Mouse (Mus musculus): Measurements from ENCODE around the gene Lemd2. TPM values are rescaled to one million over a fixed set of nuclear protein-coding genes. Genes with fewer than 3 reads are reported as not detected.

Lemd2 gene
- total and polyA plus RNA-seq, 3 experiments, result 46.8 to 59.7 TPM; not detected in 1

DNA sequence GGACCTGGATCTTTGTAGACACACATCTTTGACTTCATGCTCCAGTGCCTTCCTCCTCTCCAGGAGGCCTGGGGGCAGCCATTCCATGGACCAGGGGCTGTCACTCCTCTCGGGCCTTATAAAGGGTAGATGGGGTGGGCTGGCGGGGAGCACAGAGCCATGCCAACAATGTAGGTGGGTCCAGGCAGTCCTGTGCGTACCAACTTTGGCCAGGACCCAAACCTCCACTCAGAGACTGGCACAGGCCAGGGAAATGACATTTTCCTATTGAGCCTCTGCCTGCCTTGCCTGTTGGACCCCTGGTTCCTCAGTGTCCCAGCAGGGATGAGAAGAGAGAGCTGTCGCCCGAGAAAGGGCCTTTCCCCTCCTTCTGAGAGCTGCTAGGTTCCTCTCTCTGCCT, 21.9 kb downstream of the Lemd2 start:
- H3K4me1 ChIP-seq (ENCODE audit: control insufficient read depth in 1 of 2, insufficient read depth in 2 of 2, low read length in 2 of 2), result peaks cover 0 to 3% of the 10 kb centered on the region in 2 experiments; a peak in 1 of 4 replicates
- no peaks in the 10 kb centered on the region for H3K36me3 ChIP-seq (ENCODE audit: control insufficient read depth in 1 of 2, insufficient read depth in 2 of 2, low read length in 2 of 2)
- TF ChIP-seq TAL1 (IDR thresholded peaks at IDR 0.05; ENCODE audit: low read length) (no peak), CHD2 (IDR thresholded peaks at IDR 0.05; ENCODE audit: low read length) (no peak), KAT2A (conservative IDR thresholded peaks at IDR 0.05; ENCODE audit: low read depth, low read length) (no peak), GABPA (IDR thresholded peaks at IDR 0.05; ENCODE audit: low read depth, low read length) (no peak), ZMIZ1 (IDR thresholded peaks at IDR 0.05; ENCODE audit: low read depth, low read length) (no peak), ETS1 (IDR thresholded peaks at IDR 0.05; ENCODE audit: low read depth, low read length) (no peak), POLR2AphosphoS5 (IDR thresholded peaks at IDR 0.05; ENCODE audit: borderline replicate concordance, low read depth, low read length) (no peak), ZC3H11A (IDR thresholded peaks at IDR 0.05; ENCODE audit: low read depth, low read length) (no peak), CHD1 (IDR thresholded peaks at IDR 0.05; ENCODE audit: low read depth, low read length) (no peak), UBTF (IDR thresholded peaks at IDR 0.05; ENCODE audit: borderline replicate concordance, insufficient read depth, low read depth, low read length) (no peak)

DNA sequence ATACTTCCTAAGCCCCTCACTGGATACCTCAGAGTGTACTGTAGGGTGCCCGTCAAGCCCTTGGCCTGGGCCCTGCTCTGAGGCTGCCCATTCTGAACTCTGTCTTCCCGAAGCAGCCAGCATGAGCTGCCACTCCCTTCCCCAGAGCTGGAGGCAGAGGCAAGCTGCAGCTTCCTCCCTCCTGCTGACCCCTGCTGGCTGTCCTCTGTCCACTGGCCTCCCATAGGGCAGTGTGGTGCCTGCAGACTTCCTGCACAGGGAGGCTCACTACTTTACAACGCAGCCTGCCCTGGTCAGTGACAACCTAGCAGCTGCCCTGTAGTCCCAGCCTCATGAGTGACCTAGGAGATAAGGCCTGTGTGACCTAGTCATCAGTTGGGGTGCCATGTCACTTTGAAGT, 22.6 kb downstream of the Lemd2 start:
- no peak for DNase-seq (ENCODE audit: low read depth, low spot score)
- Histone ChIP-seq H3K4me3 (ENCODE audit: control insufficient read depth in 1 of 2, insufficient read depth in 1 of 2, low read depth in 2 of 2, low read length in 2 of 2) (no peak overlapping the region), H3K27me3 (ENCODE audit: control insufficient read depth in 1 of 2, insufficient read depth in 2 of 2, low read length in 2 of 2) (no peaks in the 10 kb centered on the region), H3K79me2 (ENCODE audit: control insufficient read depth, insufficient read depth, low read length, poor library complexity) (no peaks in the 10 kb centered on the region), H3K9ac (ENCODE audit: control insufficient read depth, low read depth, low read length, poor library complexity, severe bottlenecking) (no peak overlapping the region), H3K4me1 (ENCODE audit: control insufficient read depth in 1 of 2, insufficient read depth in 2 of 2, low read length in 2 of 2) (peaks cover 0 to 3% of the 10 kb centered on the region in 2 experiments; a peak in 1 of 4 replicates), H3K36me3 (ENCODE audit: control insufficient read depth in 1 of 2, insufficient read depth in 2 of 2, low read length in 2 of 2) (no peaks in the 10 kb centered on the region), H3K27ac (ENCODE audit: control insufficient read depth, low read depth, low read length) (no peak overlapping the region), H3K9me3 (replicated peaks; ENCODE audit: insufficient read depth, low read length) (no peaks in the 10 kb centered on the region)
- TF ChIP-seq TCF12 (IDR thresholded peaks at IDR 0.05; ENCODE audit: low read depth, low read length), result no peak
- TF ChIP-seq RCOR1 (IDR thresholded peaks at IDR 0.05; ENCODE audit: low read depth, low read length), result no peak
- no peak for TF ChIP-seq MXI1 (IDR thresholded peaks at IDR 0.05; ENCODE audit: low read depth, low read length)
- TF ChIP-seq USF2 (IDR thresholded peaks at IDR 0.05; ENCODE audit: borderline replicate concordance in 1 of 2, insufficient read depth in 1 of 2, low read depth in 1 of 2, low read length in 2 of 2), result no peak
- TF ChIP-seq TAL1 (IDR thresholded peaks at IDR 0.05; ENCODE audit: low read length), result no peak
- TF ChIP-seq BHLHE40 (IDR thresholded peaks at IDR 0.05; ENCODE audit: borderline replicate concordance, low read depth, low read length), result no peak
- no peak for TF ChIP-seq SIN3A (IDR thresholded peaks at IDR 0.05; ENCODE audit: low read length)

More for the DNA sequence above, 21.9 kb downstream of the Lemd2 start:
- H3K79me2 ChIP-seq (ENCODE audit: control insufficient read depth, insufficient read depth, low read length, poor library complexity), result no peaks in the 10 kb centered on the region
- H3K4me3 ChIP-seq (ENCODE audit: control insufficient read depth in 1 of 2, insufficient read depth in 1 of 2, low read depth in 2 of 2, low read length in 2 of 2), result no peak overlapping the region
- no peak overlapping the region for H3K27ac ChIP-seq (ENCODE audit: control insufficient read depth, low read depth, low read length)
- no peaks in the 10 kb centered on the region for H3K9me3 ChIP-seq (replicated peaks; ENCODE audit: insufficient read depth, low read length)
- no peak overlapping the region for H3K9ac ChIP-seq (ENCODE audit: control insufficient read depth, low read depth, low read length, poor library complexity, severe bottlenecking)
- no peak for DNase-seq (ENCODE audit: low read depth, low spot score)
- no peaks in the 10 kb centered on the region for H3K27me3 ChIP-seq (ENCODE audit: control insufficient read depth in 1 of 2, insufficient read depth in 2 of 2, low read length in 2 of 2)
